Mouse (Mus musculus) stomach, postnatal 0 days (tissue): Measurements from ENCODE around the gene Gm49391.
"Not testable (repeated sequence)": the region's sequence is repeated elsewhere in the genome, so short reads cannot be mapped to it uniquely, and the experiment has no call there.

ENCODE experiments used
- CTCF ChIP-seq: IDR thresholded peaks from 2 replicates; pipeline ENCODE4 v1.5.1; 2016; ENCODE audit warnings: antibody characterized with exemption, low read depth, mild to moderate bottlenecking, moderate library complexity
- EP300 ChIP-seq: optimal IDR thresholded peaks from 2 replicates; pipeline ENCODE3; 2016; ENCODE audit warnings: antibody characterized with exemption

DNA sequence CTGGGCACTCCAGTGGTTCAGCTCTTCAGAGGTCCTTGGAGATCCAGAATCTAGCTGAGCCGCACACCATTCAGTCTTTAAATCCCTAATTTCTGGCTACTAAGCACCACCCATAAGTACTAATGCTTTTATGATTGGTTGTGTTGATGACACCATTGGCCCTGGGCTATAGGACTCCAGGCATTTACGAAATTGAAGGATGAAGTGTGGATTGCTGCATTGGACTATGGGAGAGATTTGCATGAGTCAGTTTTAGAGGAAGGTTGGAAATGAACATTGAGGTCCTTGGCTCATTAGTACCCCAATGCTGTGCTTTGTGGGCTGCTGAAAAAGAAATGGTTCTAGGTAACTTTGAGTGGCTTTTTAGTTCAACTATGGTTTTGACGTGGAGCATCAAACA is 5.5 kb upstream of the Gm49391 start, which contains the start of gene Tpbpa:
- TF ChIP-seq EP300, CTCF: not testable (repeated sequence)
